Mouse (Mus musculus) stomach, embryonic 14.5 days (tissue): Measurements from ENCODE around the gene Ttc7. TPM values are rescaled to one million over a fixed set of nuclear protein-coding genes. Genes with fewer than 3 reads are reported as not detected.

Experiments
- ATAC-seq: fragments of 200-750 bp; cut with Nextera tagmentation; 2 replicates; pipeline ENCODE4 v1.8.0; 2017; ENCODE audit warnings: low read depth, moderate TSS enrichment; ENCODE audit not compliant: insufficient number of reproducible peaks, insufficient read depth, low FRiP score
- H3K27ac ChIP-seq: fragments of 300-500 bp; sonication (generic); 2 replicates; pipeline ENCODE4 v1.5.1; 2014; ENCODE audit warnings: mild to moderate bottlenecking, low read length, moderate library complexity, mixed read lengths
- H3K27me3 ChIP-seq: fragments of 300-500 bp; sonication (generic); 2 replicates; pipeline ENCODE4 v1.6.1; 2014; ENCODE audit warnings: low read length, control low read depth, mixed read lengths; ENCODE audit not compliant: control insufficient read depth, insufficient read depth
- H3K36me3 ChIP-seq: fragments of 300-500 bp; sonication (generic); 2 replicates; pipeline ENCODE4 v1.6.1; 2014; ENCODE audit warnings: mild to moderate bottlenecking, control low read depth, low read length, moderate library complexity, mixed read lengths; ENCODE audit not compliant: control insufficient read depth, insufficient read depth
- H3K4me1 ChIP-seq: fragments of 300-500 bp; sonication (generic); 2 replicates; pipeline ENCODE4 v1.6.1; 2014; ENCODE audit warnings: low read length, control low read depth, mixed read lengths; ENCODE audit not compliant: control insufficient read depth, insufficient read depth
- H3K4me2 ChIP-seq: fragments of 300-500 bp; sonication (generic); replicated peaks from 2 replicates; pipeline ENCODE4 v1.6.1; 2014; ENCODE audit warnings: low read depth, low read length, control low read depth
- H3K4me3 ChIP-seq: fragments of 300-500 bp; sonication (generic); 2 replicates; pipeline ENCODE4 v1.5.1; 2014; ENCODE audit warnings: low read depth, low read length, control low read depth
- H3K9ac ChIP-seq: fragments of 300-500 bp; sonication (generic); replicated peaks from 2 replicates; pipeline ENCODE4 v1.6.1; 2014; ENCODE audit warnings: low read depth, mild to moderate bottlenecking, control low read depth, low read length, moderate library complexity, mixed read lengths
- H3K9me3 ChIP-seq: fragments of 300-500 bp; sonication (generic); 2 replicates; pipeline ENCODE4 v1.6.1; 2016; ENCODE audit warnings: low read depth, low read length, control low read depth; ENCODE audit not compliant: control insufficient read depth
- WGBS: fragments of 180-500 bp; shearing (Covaris S2); extraction: QIAGEN DNeasy Blood & Tissue Kit; methylation state at CpG from one replicate; pipeline ENCODE4 v1.1.7; 2014; 5-methylcytosine and 5-hydroxymethylcytosine counted together
- polyA plus RNA-seq: library from polyadenylated mRNA; unstranded; fragments of >200 nt; fragmentation: Nextera tagmentation; extraction: Ambion mirVana; gene quantifications from 2 replicates; pipeline ENCODE4 v1.2.1, GENCODE M21; 2014

Gene Ttc7
- polyA plus RNA-seq, 1 experiment from 2014 or later = 5.9 TPM

GRCm38 (mm10) chr17:87332887-87333286 lies 50.2 kb downstream of the Ttc7 start:
- Histone ChIP-seq H3K27me3 (no peaks in the 10 kb centered on the region), H3K9me3 (no peaks in the 10 kb centered on the region), H3K4me2 (no peak overlapping the region), H3K9ac (no peak overlapping the region), H3K4me1 (peaks cover 21% of the 10 kb centered on the region), H3K4me3 (no peak overlapping the region), H3K27ac (no peak overlapping the region), H3K36me3 (no peaks in the 10 kb centered on the region)
- WGBS = 80% methylated on average over 6 of the region's 6 CpGs
- ATAC-seq = no peak

- no peak for ATAC-seq
- Histone ChIP-seq H3K9ac (no peak overlapping the region), H3K4me3 (no peak overlapping the region), H3K9me3 (no peaks in the 10 kb centered on the region), H3K27ac (no peak overlapping the region), H3K4me2 (no peak overlapping the region), H3K36me3 (no peaks in the 10 kb centered on the region), H3K27me3 (no peaks in the 10 kb centered on the region), H3K4me1 (peaks cover 21% of the 10 kb centered on the region)
- 94% methylated on average over 12 of the region's 12 CpGs for WGBS
Measured at GRCm38 (mm10) chr17:87334162-87334561, 51.5 kb downstream of the Ttc7 start.

GRCm38 (mm10) chr17:87335152-87335551 lies 52.5 kb downstream of the Ttc7 start:
- Histone ChIP-seq H3K27me3 (no peaks in the 10 kb centered on the region), H3K27ac (no peak overlapping the region), H3K9me3 (no peaks in the 10 kb centered on the region), H3K4me3 (no peak overlapping the region), H3K4me2 (no peak overlapping the region), H3K4me1 (peaks cover 21% of the 10 kb centered on the region), H3K9ac (no peak overlapping the region), H3K36me3 (no peaks in the 10 kb centered on the region)
- ATAC-seq = no peak
- WGBS = 93% methylated on average over 14 of the region's 14 CpGs

GRCm38 (mm10) chr17:87335727-87336126 lies 53.0 kb downstream of the Ttc7 start:
- 75% methylated on average over 2 of the region's 2 CpGs for WGBS
- Histone ChIP-seq H3K4me1 (peaks cover 18% of the 10 kb centered on the region), H3K27me3 (no peaks in the 10 kb centered on the region), H3K9me3 (no peaks in the 10 kb centered on the region), H3K4me3 (no peak overlapping the region), H3K9ac (no peak overlapping the region), H3K27ac (no peak overlapping the region), H3K4me2 (no peak overlapping the region), H3K36me3 (no peaks in the 10 kb centered on the region)
- ATAC-seq = no peak

GRCm38 (mm10) chr17:87336910-87337309 lies 54.2 kb downstream of the Ttc7 start:
- Histone ChIP-seq H3K27me3 (no peaks in the 10 kb centered on the region), H3K9ac (no peak overlapping the region), H3K27ac (no peak overlapping the region), H3K4me3 (no peak overlapping the region), H3K36me3 (no peaks in the 10 kb centered on the region), H3K9me3 (no peaks in the 10 kb centered on the region), H3K4me1 (peaks cover 7% of the 10 kb centered on the region; the same call in 1 of the 2 replicates), H3K4me2 (no peak overlapping the region)
- no peak for ATAC-seq
- WGBS = 84% methylated on average over 12 of the region's 12 CpGs

GRCm38 (mm10) chr17:87337683-87338082 lies 55.0 kb downstream of the Ttc7 start:
- WGBS = 92% methylated on average over 7 of the region's 7 CpGs
- no peaks in the 10 kb centered on the region for H3K9me3 ChIP-seq
- H3K4me2 ChIP-seq = no peak overlapping the region
- H3K36me3 ChIP-seq = no peaks in the 10 kb centered on the region
- no peaks in the 10 kb centered on the region for H3K27me3 ChIP-seq
- H3K4me3 ChIP-seq = no peak overlapping the region
- no peak overlapping the region for H3K9ac ChIP-seq
- no peak overlapping the region for H3K27ac ChIP-seq
- ATAC-seq = no peak
- 0 out of 2 replicates have a peak, but pooled peaks cover 2% of the 10 kb centered on the region for H3K4me1 ChIP-seq

- H3K4me3 ChIP-seq = no peak overlapping the region
- ATAC-seq = no peak
- no peak overlapping the region for H3K9ac ChIP-seq
- H3K4me1 ChIP-seq = no peaks in the 10 kb centered on the region
- 81% methylated on average over 1 of the region's 1 CpGs for WGBS
- H3K27me3 ChIP-seq = no peaks in the 10 kb centered on the region
- H3K36me3 ChIP-seq = no peaks in the 10 kb centered on the region
- H3K27ac ChIP-seq = no peak overlapping the region
- no peak overlapping the region for H3K4me2 ChIP-seq
- no peaks in the 10 kb centered on the region for H3K9me3 ChIP-seq
Measured at GRCm38 (mm10) chr17:87339122-87339521, 56.4 kb downstream of the Ttc7 start.

- peak; percentile 8; the same call in 1 of the 2 replicates for ATAC-seq
- H3K9ac ChIP-seq = no peak overlapping the region
- H3K27ac ChIP-seq = no peak overlapping the region
- no peaks in the 10 kb centered on the region for H3K36me3 ChIP-seq
- H3K4me1 ChIP-seq = no peaks in the 10 kb centered on the region
- H3K27me3 ChIP-seq = no peaks in the 10 kb centered on the region
- no peak overlapping the region for H3K4me2 ChIP-seq
- 71% methylated on average over 8 of the region's 8 CpGs for WGBS
- no peaks in the 10 kb centered on the region for H3K9me3 ChIP-seq
- H3K4me3 ChIP-seq = no peak overlapping the region
Measured at GRCm38 (mm10) chr17:87343060-87343703, 60.5 kb downstream of the Ttc7 start.
